Mouse (Mus musculus): ENCODE data around the gene Ptgs1. TPM values are rescaled to one million over a fixed set of nuclear protein-coding genes. Genes with fewer than 3 reads are reported as not detected.

Gene Ptgs1
- polyA plus RNA-seq, 1 experiment = 24.7 TPM

DNA sequence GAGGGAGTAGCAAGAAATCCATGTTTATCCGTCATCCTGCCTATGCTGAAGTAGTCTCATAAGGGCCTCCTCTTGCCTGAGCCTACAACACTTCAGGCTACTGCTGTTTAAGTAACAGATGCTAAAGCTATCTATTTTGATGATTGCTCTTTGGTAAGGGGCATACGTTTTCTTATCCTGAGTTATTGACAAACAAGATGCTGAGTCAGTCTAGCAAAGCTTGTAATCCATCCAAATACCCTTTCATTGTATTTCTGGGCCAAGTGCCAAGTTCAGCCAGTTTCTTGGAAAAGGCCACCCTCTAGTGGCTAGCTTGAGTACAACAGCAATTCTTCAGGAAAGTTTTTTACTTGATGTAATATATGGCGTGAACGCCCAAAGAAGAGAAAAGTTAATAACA, 46.2 kb downstream of the Ptgs1 start:
- no peak overlapping the region for H3K27ac ChIP-seq (ENCODE audit: insufficient read depth, low read depth, low read length)
- TF ChIP-seq CTCF (IDR thresholded peaks at IDR 0.05; ENCODE audit: extremely low read depth, insufficient read length, insufficient replicate concordance, low read depth, low read length) (no peak), POLR2A (IDR thresholded peaks at IDR 0.05; ENCODE audit: low read depth, low read length) (no peak)

DNA sequence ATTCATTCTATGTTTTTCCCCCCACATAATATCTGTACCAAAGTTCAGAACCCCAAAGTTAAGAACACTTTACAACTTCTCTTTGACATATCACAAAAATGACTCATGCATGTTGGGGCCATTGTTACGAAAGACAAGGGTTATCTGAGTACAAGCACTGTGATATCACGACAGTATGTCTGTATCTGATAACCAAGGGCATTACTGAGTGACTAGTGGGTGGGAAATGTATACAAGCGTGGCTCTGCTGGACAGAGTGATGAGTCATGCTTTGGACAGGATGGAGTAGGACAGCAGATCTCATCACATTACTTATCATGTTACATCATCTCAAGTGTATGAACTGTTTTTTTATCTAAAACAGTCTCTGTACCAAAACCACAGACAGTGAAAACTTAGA, 48.5 kb downstream of the Ptgs1 start:
- no peak overlapping the region for H3K4me3 ChIP-seq (ENCODE audit: low read depth, low read length)
- H3K36me3 ChIP-seq (ENCODE audit: control insufficient read depth, insufficient read depth, low read length) = no peaks in the 10 kb centered on the region
- 15% methylated on average over 3 of the region's 3 CpGs for WGBS
- no peak overlapping the region for H3K27ac ChIP-seq (ENCODE audit: insufficient read depth, low read depth, low read length)
- TF ChIP-seq CTCF (IDR thresholded peaks at IDR 0.05; ENCODE audit: extremely low read depth, insufficient read length, insufficient replicate concordance, low read depth, low read length) = no peak
- no peak for TF ChIP-seq POLR2A (IDR thresholded peaks at IDR 0.05; ENCODE audit: low read depth, low read length)
- H3K27me3 ChIP-seq (ENCODE audit: control insufficient read depth, insufficient read depth, low read length) = no peaks in the 10 kb centered on the region
- H3K4me1 ChIP-seq (ENCODE audit: control insufficient read depth, insufficient read depth, insufficient read length, low read length) = no peaks in the 10 kb centered on the region

More for the DNA sequence above, 46.2 kb downstream of the Ptgs1 start:
- 25% methylated on average over 4 of the region's 4 CpGs for WGBS
- no peaks in the 10 kb centered on the region for H3K27me3 ChIP-seq (ENCODE audit: control insufficient read depth, insufficient read depth, low read length)
- no peaks in the 10 kb centered on the region for H3K36me3 ChIP-seq (ENCODE audit: control insufficient read depth, insufficient read depth, low read length)
- H3K4me3 ChIP-seq (ENCODE audit: low read depth, low read length) = no peak overlapping the region
- H3K4me1 ChIP-seq (ENCODE audit: control insufficient read depth, insufficient read depth, insufficient read length, low read length) = no peaks in the 10 kb centered on the region

DNA sequence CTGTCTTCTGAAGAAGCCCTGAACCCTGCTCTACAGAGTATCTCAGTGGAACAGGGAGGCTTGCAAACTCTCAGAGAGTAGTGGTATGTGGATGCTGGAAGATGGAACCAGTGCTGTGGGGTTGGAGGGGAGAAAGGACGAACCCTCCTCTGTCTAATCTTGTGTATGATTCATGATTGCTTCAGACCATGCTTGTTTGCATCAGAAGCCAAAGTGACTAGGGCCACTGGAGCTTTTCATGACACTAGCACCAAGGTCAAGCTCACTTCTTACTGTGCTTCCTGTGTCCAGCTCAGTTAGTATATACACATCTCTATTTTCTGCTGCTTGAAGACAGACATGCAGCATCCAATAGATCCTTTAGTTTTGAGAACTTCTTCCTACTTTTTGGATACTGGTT, 50.9 kb downstream of the Ptgs1 start:
- Histone ChIP-seq H3K36me3 (ENCODE audit: control insufficient read depth, insufficient read depth, low read length) (no peaks in the 10 kb centered on the region), H3K4me1 (ENCODE audit: control insufficient read depth, insufficient read depth, insufficient read length, low read length) (no peaks in the 10 kb centered on the region), H3K27ac (ENCODE audit: insufficient read depth, low read depth, low read length) (no peak overlapping the region), H3K27me3 (ENCODE audit: control insufficient read depth, insufficient read depth, low read length) (no peaks in the 10 kb centered on the region), H3K4me3 (ENCODE audit: low read depth, low read length) (no peak overlapping the region)
- no peak for TF ChIP-seq CTCF (IDR thresholded peaks at IDR 0.05; ENCODE audit: extremely low read depth, insufficient read length, insufficient replicate concordance, low read depth, low read length)
- no peak for TF ChIP-seq POLR2A (IDR thresholded peaks at IDR 0.05; ENCODE audit: low read depth, low read length)
- 53% methylated on average over 1 of the region's 1 CpGs for WGBS

DNA sequence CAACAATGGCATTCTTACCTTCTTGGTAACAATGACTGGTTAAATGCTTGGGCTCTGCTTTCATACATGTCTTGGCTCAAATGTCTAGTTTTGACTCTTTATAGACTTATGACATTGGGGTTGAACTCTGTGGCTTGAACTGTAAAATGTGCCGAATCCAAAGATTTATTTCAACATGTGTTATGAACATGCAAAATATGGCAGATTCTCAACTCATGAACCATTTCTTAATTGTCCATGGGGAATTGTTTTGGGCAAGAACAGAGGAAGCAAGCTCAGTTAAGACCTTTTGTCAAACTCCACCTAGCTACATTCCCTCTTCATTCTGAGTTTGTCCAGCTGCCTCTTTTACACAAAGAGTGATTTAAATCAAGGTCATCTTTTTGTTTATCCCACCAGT, 52.1 kb downstream of the Ptgs1 start:
- no peak for TF ChIP-seq POLR2A (IDR thresholded peaks at IDR 0.05; ENCODE audit: low read depth, low read length)
- TF ChIP-seq CTCF (IDR thresholded peaks at IDR 0.05; ENCODE audit: extremely low read depth, insufficient read length, insufficient replicate concordance, low read depth, low read length) = no peak
- WGBS = 78% methylated on average over 1 of the region's 1 CpGs
- H3K4me3 ChIP-seq (ENCODE audit: low read depth, low read length) = no peak overlapping the region
- no peaks in the 10 kb centered on the region for H3K4me1 ChIP-seq (ENCODE audit: control insufficient read depth, insufficient read depth, insufficient read length, low read length)
- no peak overlapping the region for H3K27ac ChIP-seq (ENCODE audit: insufficient read depth, low read depth, low read length)
- H3K27me3 ChIP-seq (ENCODE audit: control insufficient read depth, insufficient read depth, low read length) = no peaks in the 10 kb centered on the region
- H3K36me3 ChIP-seq (ENCODE audit: control insufficient read depth, insufficient read depth, low read length) = no peaks in the 10 kb centered on the region

Other genes with a start within 250 kb of the Ptgs1 start
- gene Ndufa8, start 181.0 kb upstream of the Ptgs1 start, polyA plus RNA-seq (2012; rRNA removed) = 59.6 and 86.0 TPM in 2 replicates
- not detected in 2 replicates for gene Morn5, start 181.0 kb upstream of the Ptgs1 start, polyA plus RNA-seq (2012; rRNA removed)
- 0.75 and 1.3 TPM in 2 replicates for gene Lhx6, start 125.0 kb upstream of the Ptgs1 start, polyA plus RNA-seq (2012; rRNA removed)
- gene Mrrf, start 94.0 kb upstream of the Ptgs1 start, polyA plus RNA-seq (2012; rRNA removed) = 10.6 and 18.0 TPM in 2 replicates
- 3.4 and 4.3 TPM in 2 replicates for gene Rbm18, start 93.7 kb upstream of the Ptgs1 start, polyA plus RNA-seq (2012; rRNA removed)
- not detected in 2 replicates for gene Olfr338, start 143.1 kb downstream of the Ptgs1 start, polyA plus RNA-seq (2012; rRNA removed)
- not detected in 2 replicates for gene Olfr339, start 188.5 kb downstream of the Ptgs1 start, polyA plus RNA-seq (2012; rRNA removed)
- gene Olfr340, start 222.2 kb downstream of the Ptgs1 start, polyA plus RNA-seq (2012; rRNA removed) = not detected in 2 replicates

Measured in small intestine, adult 2 months (tissue).